Mouse (Mus musculus) telencephalon, adult 2 months (tissue): ENCODE measurements at regions not wholly inside any gene's neighbourhood (a gene's known extent, or its start where the extent isn't known, plus 50 kb on each side); places are given as distances from the start of the nearest gene placed in this dataset.

Experiments
- DNase-seq: peaks from one replicate; pipeline ENCODE4 v3.0.0-alpha.2; 2011; ENCODE audit warnings: low read depth, low spot score

DNA sequence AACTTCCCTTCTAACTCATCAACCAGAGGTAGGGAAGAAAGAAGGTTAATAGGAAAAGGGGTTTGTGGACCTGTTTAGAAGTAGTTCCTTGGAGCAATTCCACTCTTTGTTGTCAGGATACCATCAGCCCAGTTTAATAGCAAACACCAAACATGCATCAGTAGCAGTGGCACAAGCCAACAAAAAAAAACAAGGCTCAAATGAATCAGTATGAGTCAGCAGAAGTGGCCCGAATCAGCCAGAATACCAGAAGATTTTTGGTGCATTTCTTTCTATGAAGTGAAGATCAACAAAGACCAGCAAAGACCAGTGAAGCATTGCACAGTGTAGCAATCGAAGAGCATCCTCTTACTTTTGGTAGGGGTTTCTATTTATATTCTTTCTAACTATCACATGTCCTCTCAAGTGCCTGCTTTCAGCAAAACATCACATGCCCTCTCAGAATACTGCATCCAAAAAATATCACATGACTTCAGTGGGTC lies 52.9 kb upstream of the Gm10944 start:
- no peak for DNase-seq

- peak; percentile 49 for DNase-seq
Measured at GRCm38 (mm10) chr10:10614976-10615762, 57.1 kb upstream of the Rab32 start.

GRCm38 (mm10) chr10:10610561-10611345 lies 52.7 kb upstream of the Rab32 start:
- DNase-seq = peak; percentile 57

DNA sequence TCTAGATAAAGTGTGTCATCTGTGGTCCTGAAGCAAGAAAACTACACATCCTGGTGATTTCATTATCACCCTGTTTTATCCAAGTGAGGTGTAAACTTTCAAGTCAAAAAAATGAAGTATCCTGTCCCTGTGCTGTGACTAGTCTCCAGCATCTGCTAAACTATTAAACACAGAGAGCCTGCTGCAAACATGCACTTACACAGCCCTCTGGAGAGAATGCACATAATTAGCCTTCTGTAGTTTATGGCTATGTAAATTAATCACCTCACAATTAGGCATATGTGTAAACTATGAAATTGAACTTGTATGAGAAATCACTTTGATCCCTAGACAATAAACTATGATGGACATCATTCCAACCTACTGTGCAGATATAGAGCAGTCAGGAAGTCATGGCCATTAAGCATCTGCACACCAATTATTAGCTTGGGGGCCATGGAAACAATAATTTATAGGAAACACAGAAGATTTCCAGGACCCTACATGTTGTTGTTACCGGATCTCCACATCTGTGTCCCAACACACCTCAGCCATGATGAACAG lies 50.6 kb upstream of the Rab32 start:
- DNase-seq = no peak
